Mouse (Mus musculus) adrenal gland, postnatal 4 days (tissue): ENCODE measurements at regions not wholly inside any gene's neighbourhood (a gene's known extent, or its start where the extent isn't known, plus 50 kb on each side); places are given as distances from the start of the nearest gene placed in this dataset.

Experiments
- DNase-seq, 2 experiments: peaks; one replicate each; pipeline ENCODE4 v3.0.0; 2021 to 2022; ENCODE audit warnings: low spot score in 2 of 2, mixed read lengths in 2 of 2

GRCm38 (mm10) chr1:89207306-89207705 lies 137.1 kb downstream of the Sh3bp4 start:
- DNase-seq = no peak

- no peak for DNase-seq
Measured at GRCm38 (mm10) chr1:89211116-89211515, 140.9 kb downstream of the Sh3bp4 start.

- no peak for DNase-seq
Measured at GRCm38 (mm10) chr1:89228426-89228825, 158.2 kb downstream of the Sh3bp4 start.

GRCm38 (mm10) chr1:89231756-89232155 lies 161.5 kb downstream of the Sh3bp4 start:
- DNase-seq = no peak

GRCm38 (mm10) chr1:89232391-89232790 lies 162.2 kb downstream of the Sh3bp4 start:
- DNase-seq = no peak

GRCm38 (mm10) chr1:89234895-89235294 lies 164.7 kb downstream of the Sh3bp4 start:
- DNase-seq = no peak

GRCm38 (mm10) chr1:89235296-89235695 lies 165.1 kb downstream of the Sh3bp4 start:
- DNase-seq = peak in 1 of 2 experiments; percentile 13

- no peak for DNase-seq
Measured at GRCm38 (mm10) chr1:89237696-89238095, 167.5 kb downstream of the Sh3bp4 start.

GRCm38 (mm10) chr1:89244598-89244997 lies 174.4 kb downstream of the Sh3bp4 start:
- no peak for DNase-seq

GRCm38 (mm10) chr1:89245202-89246003 lies 175.2 kb downstream of the Sh3bp4 start:
- DNase-seq = no peak

- no peak for DNase-seq
Measured at GRCm38 (mm10) chr1:89251753-89252152, 181.5 kb downstream of the Sh3bp4 start.

GRCm38 (mm10) chr1:89252528-89252927 lies 182.3 kb downstream of the Sh3bp4 start:
- DNase-seq = no peak

- DNase-seq = no peak
Measured at GRCm38 (mm10) chr1:89257945-89258344, 187.7 kb downstream of the Sh3bp4 start.

GRCm38 (mm10) chr1:89265771-89266170 lies 188.8 kb upstream of the Agap1 start:
- no peak for DNase-seq

GRCm38 (mm10) chr1:89268806-89269205 lies 185.8 kb upstream of the Agap1 start:
- DNase-seq = no peak

- DNase-seq = no peak
Measured at GRCm38 (mm10) chr1:89271743-89272142, 182.9 kb upstream of the Agap1 start.

- no peak for DNase-seq
Measured at GRCm38 (mm10) chr1:89273021-89273420, 181.6 kb upstream of the Agap1 start.

- DNase-seq = no peak
Measured at GRCm38 (mm10) chr1:89273786-89274362, 180.7 kb upstream of the Agap1 start.

- no peak for DNase-seq
Measured at GRCm38 (mm10) chr1:89279382-89279781, 175.2 kb upstream of the Agap1 start.

GRCm38 (mm10) chr1:89281107-89281655 lies 173.4 kb upstream of the Agap1 start:
- no peak for DNase-seq

GRCm38 (mm10) chr1:89285041-89285440 lies 169.6 kb upstream of the Agap1 start:
- no peak for DNase-seq

- DNase-seq = no peak
Measured at GRCm38 (mm10) chr1:89287136-89287795, 167.3 kb upstream of the Agap1 start.
